Mouse (Mus musculus): ENCODE results near the gene Fgf8.

GRCm38 (mm10) chr19:45782315-45783001, 39.7 kb upstream of the Fgf8 start:
- TF ChIP-seq CTCF (IDR thresholded peaks at IDR 0.05; ENCODE audit: control insufficient read depth, insufficient read depth, insufficient replicate concordance, low read depth, low read length) (no peak), POLR2A (IDR thresholded peaks at IDR 0.05; ENCODE audit: control insufficient read depth, low read depth, low read length) (peak; percentile 51; the same call in 1 of the 2 replicates)
